Comparison of ENCODE assay signal across 13 mouse cellular contexts in genomic region chr2:93372872-93373271, GRCm38 (mm10).
"Had no signal": no experiment of that assay in that cellular context is flagged by ENCODE, and none has a peak within 500 bp of the region (broad histone marks: within the 10 kb centered on the region; RNA-seq: fewer than 3 reads in every experiment).

No protein-coding gene starts in this region.

- H3K4me1 ChIP-seq: liver, embryonic 13.5 days; stomach, embryonic 15.5 days had no signal

- H3K27me3 ChIP-seq: kidney, embryonic 15.5 days; limb, embryonic 12.5 days; midbrain, embryonic 15.5 days; neural tube, embryonic 13.5 days; stomach, embryonic 15.5 days had no signal

- H3K4me2 ChIP-seq: kidney, embryonic 15.5 days; limb, embryonic 12.5 days; liver, embryonic 13.5 days; midbrain, embryonic 11.5 days; midbrain, embryonic 15.5 days; neural tube, embryonic 13.5 days; stomach, embryonic 15.5 days had no signal

- H3K9me3 ChIP-seq: kidney, embryonic 15.5 days; liver, embryonic 13.5 days; midbrain, embryonic 15.5 days; neural tube, embryonic 13.5 days; stomach, embryonic 15.5 days had no signal

- H3K36me3 ChIP-seq: kidney, embryonic 15.5 days; limb, embryonic 12.5 days; liver, embryonic 13.5 days; midbrain, embryonic 15.5 days; neural tube, embryonic 13.5 days; stomach, embryonic 15.5 days had no signal

- H3K4me3 ChIP-seq: kidney, embryonic 15.5 days; left cerebral cortex, adult 2 months; limb, embryonic 12.5 days; liver, embryonic 13.5 days; midbrain, embryonic 15.5 days; neural tube, embryonic 13.5 days; stomach, embryonic 15.5 days had no signal

- DNase-seq: liver, embryonic 13.5 days; liver, postnatal 0 days; lung, postnatal 36 days; right cerebral cortex, postnatal 4 days; thymus, adult 2 months; thymus, postnatal 25 days had no signal

- H3K27ac ChIP-seq: kidney, embryonic 15.5 days; left cerebral cortex, adult 2 months; limb, embryonic 12.5 days; liver, embryonic 13.5 days; midbrain, embryonic 15.5 days; neural tube, embryonic 13.5 days had no signal

- ATAC-seq: liver, postnatal 0 days; midbrain, embryonic 15.5 days had no signal

- H3K9ac ChIP-seq: kidney, embryonic 15.5 days; limb, embryonic 12.5 days; liver, embryonic 13.5 days; liver, postnatal 0 days; midbrain, embryonic 15.5 days; neural tube, embryonic 13.5 days; stomach, embryonic 15.5 days had no signal
